Mouse (Mus musculus): ENCODE results near the gene Hspbp1. TPM values are rescaled to one million over a fixed set of nuclear protein-coding genes. Genes with fewer than 3 reads are reported as not detected.
A peak's percentile ranks its signal among the peaks of the same experiment; 100 is the strongest.

The Hspbp1 gene
- polyA plus RNA-seq (2014; fragmentation: Nextera tagmentation; extraction: Ambion mirVana): 112 and 114 TPM in 2 replicates

GRCm38 (mm10) chr7:4684632-4685417 lies at the start of gene Hspbp1:
Gene Hspbp1 (minus strand): TSS chr7:4685068.
- Histone ChIP-seq H3K27me3 (ENCODE audit: control insufficient read depth, insufficient read depth, low read length) (no peaks in the 10 kb centered on the region), H3K4me2 (replicated peaks; ENCODE audit: low read depth, low read length) (peak within 1 kb of the TSS; percentile 64), H3K27ac (ENCODE audit: low read depth, low read length) (0 out of 2 replicates have a peak within 1 kb of the TSS, but pooled peaks have one; percentile 25), H3K4me3 (ENCODE audit: low read depth, low read length) (peak within 1 kb of the TSS; percentile 50), H3K9ac (ENCODE audit: low read depth, low read length) (peak within 1 kb of the TSS; percentile 49), H3K4me1 (replicated peaks; ENCODE audit: control insufficient read depth, insufficient read depth, low read length) (no peaks in the 10 kb centered on the region), H3K9me3 (ENCODE audit: control insufficient read depth, low read length) (no peaks in the 10 kb centered on the region), H3K36me3 (ENCODE audit: control insufficient read depth, insufficient read depth, low read length) (0 out of 2 replicates have a peak, but pooled peaks cover 3% of the 10 kb centered on the region)
- WGBS: under 1% methylated on average over 32 of the region's 32 CpGs
- ATAC-seq (ENCODE audit: low FRiP score) (peak; percentile 99), DNase-seq (ENCODE audit: low spot score) (peak; percentile 95)

GRCm38 (mm10) chr7:4732968-4733392 lies 48.1 kb upstream of the Hspbp1 start:
- Histone ChIP-seq H3K27ac (ENCODE audit: low read depth, low read length) (no peak overlapping the region), H3K4me2 (replicated peaks; ENCODE audit: low read depth, low read length) (no peak overlapping the region), H3K4me3 (ENCODE audit: low read depth, low read length) (no peak overlapping the region), H3K9me3 (ENCODE audit: control insufficient read depth, low read length) (no peaks in the 10 kb centered on the region), H3K36me3 (ENCODE audit: control insufficient read depth, insufficient read depth, low read length) (no peaks in the 10 kb centered on the region), H3K9ac (ENCODE audit: low read depth, low read length) (no peak overlapping the region), H3K4me1 (replicated peaks; ENCODE audit: control insufficient read depth, insufficient read depth, low read length) (no peaks in the 10 kb centered on the region), H3K27me3 (ENCODE audit: control insufficient read depth, insufficient read depth, low read length) (no peaks in the 10 kb centered on the region)
- no peak for ATAC-seq (ENCODE audit: low FRiP score)
- no peak for DNase-seq (ENCODE audit: low spot score)
- WGBS: 77% methylated on average over 6 of the region's 6 CpGs

GRCm38 (mm10) chr7:4731090-4731489 lies 46.2 kb upstream of the Hspbp1 start:
- ATAC-seq (ENCODE audit: low FRiP score): no peak
- no peaks in the 10 kb centered on the region for H3K27me3 ChIP-seq (ENCODE audit: control insufficient read depth, insufficient read depth, low read length)
- no peak overlapping the region for H3K9ac ChIP-seq (ENCODE audit: low read depth, low read length)
- no peaks in the 10 kb centered on the region for H3K36me3 ChIP-seq (ENCODE audit: control insufficient read depth, insufficient read depth, low read length)
- H3K4me1 ChIP-seq (replicated peaks; ENCODE audit: control insufficient read depth, insufficient read depth, low read length): no peaks in the 10 kb centered on the region
- DNase-seq (ENCODE audit: low spot score): no peak
- no peak overlapping the region for H3K27ac ChIP-seq (ENCODE audit: low read depth, low read length)
- H3K9me3 ChIP-seq (ENCODE audit: control insufficient read depth, low read length): no peaks in the 10 kb centered on the region
- H3K4me3 ChIP-seq (ENCODE audit: low read depth, low read length): no peak overlapping the region
- 81% methylated on average over 5 of the region's 5 CpGs for WGBS
- H3K4me2 ChIP-seq (replicated peaks; ENCODE audit: low read depth, low read length): no peak overlapping the region

- no peak within 1 kb of the TSS for H3K9ac ChIP-seq (ENCODE audit: low read depth, low read length)
- H3K4me2 ChIP-seq (replicated peaks; ENCODE audit: low read depth, low read length): no peak within 1 kb of the TSS
- no peaks in the 10 kb centered on the region for H3K27me3 ChIP-seq (ENCODE audit: control insufficient read depth, insufficient read depth, low read length)
- no peak within 1 kb of the TSS for H3K27ac ChIP-seq (ENCODE audit: low read depth, low read length)
- H3K36me3 ChIP-seq (ENCODE audit: control insufficient read depth, insufficient read depth, low read length): no peaks in the 10 kb centered on the region
- no peak within 1 kb of the TSS for H3K4me3 ChIP-seq (ENCODE audit: low read depth, low read length)
- no peak for DNase-seq (ENCODE audit: low spot score)
- no peak for ATAC-seq (ENCODE audit: low FRiP score)
- 90% methylated on average over 7 of the region's 7 CpGs for WGBS
- no peaks in the 10 kb centered on the region for H3K4me1 ChIP-seq (replicated peaks; ENCODE audit: control insufficient read depth, insufficient read depth, low read length)
- no peaks in the 10 kb centered on the region for H3K9me3 ChIP-seq (ENCODE audit: control insufficient read depth, low read length)
Measured at GRCm38 (mm10) chr7:4725169-4725568, 40.3 kb upstream of the Hspbp1 start, which contains the start of gene Tmem150b. Gene Tmem150b (minus strand): TSS chr7:4725249.

- Histone ChIP-seq H3K9me3 (ENCODE audit: control insufficient read depth, low read length) (no peaks in the 10 kb centered on the region), H3K27ac (ENCODE audit: low read depth, low read length) (no peak overlapping the region), H3K9ac (ENCODE audit: low read depth, low read length) (no peak overlapping the region), H3K36me3 (ENCODE audit: control insufficient read depth, insufficient read depth, low read length) (no peaks in the 10 kb centered on the region), H3K4me3 (ENCODE audit: low read depth, low read length) (no peak overlapping the region), H3K4me2 (replicated peaks; ENCODE audit: low read depth, low read length) (no peak overlapping the region), H3K27me3 (ENCODE audit: control insufficient read depth, insufficient read depth, low read length) (no peaks in the 10 kb centered on the region), H3K4me1 (replicated peaks; ENCODE audit: control insufficient read depth, insufficient read depth, low read length) (no peaks in the 10 kb centered on the region)
- DNase-seq (ENCODE audit: low spot score) (no peak), ATAC-seq (ENCODE audit: low FRiP score) (no peak)
- WGBS: 83% methylated on average over 3 of the region's 3 CpGs
Measured at GRCm38 (mm10) chr7:4724359-4724758, 39.5 kb upstream of the Hspbp1 start.

GRCm38 (mm10) chr7:4723508-4723907 lies 38.6 kb upstream of the Hspbp1 start:
- DNase-seq (ENCODE audit: low spot score): peak; percentile 21
- no peaks in the 10 kb centered on the region for H3K4me1 ChIP-seq (replicated peaks; ENCODE audit: control insufficient read depth, insufficient read depth, low read length)
- peak overlapping the region; percentile 32 for H3K4me2 ChIP-seq (replicated peaks; ENCODE audit: low read depth, low read length)
- H3K36me3 ChIP-seq (ENCODE audit: control insufficient read depth, insufficient read depth, low read length): no peaks in the 10 kb centered on the region
- ATAC-seq (ENCODE audit: low FRiP score): no peak
- H3K9ac ChIP-seq (ENCODE audit: low read depth, low read length): no peak overlapping the region
- 38% methylated on average over 12 of the region's 12 CpGs for WGBS
- no peaks in the 10 kb centered on the region for H3K9me3 ChIP-seq (ENCODE audit: control insufficient read depth, low read length)
- no peaks in the 10 kb centered on the region for H3K27me3 ChIP-seq (ENCODE audit: control insufficient read depth, insufficient read depth, low read length)
- H3K4me3 ChIP-seq (ENCODE audit: low read depth, low read length): no peak overlapping the region; the same call in 1 of the 2 replicates
- H3K27ac ChIP-seq (ENCODE audit: low read depth, low read length): no peak overlapping the region

- Histone ChIP-seq H3K9me3 (ENCODE audit: control insufficient read depth, low read length) (no peaks in the 10 kb centered on the region), H3K9ac (ENCODE audit: low read depth, low read length) (no peak overlapping the region), H3K4me3 (ENCODE audit: low read depth, low read length) (no peak overlapping the region), H3K27me3 (ENCODE audit: control insufficient read depth, insufficient read depth, low read length) (no peaks in the 10 kb centered on the region), H3K4me2 (replicated peaks; ENCODE audit: low read depth, low read length) (no peak overlapping the region), H3K36me3 (ENCODE audit: control insufficient read depth, insufficient read depth, low read length) (peaks cover 3% of the 10 kb centered on the region; the same call in 1 of the 2 replicates), H3K27ac (ENCODE audit: low read depth, low read length) (no peak overlapping the region), H3K4me1 (replicated peaks; ENCODE audit: control insufficient read depth, insufficient read depth, low read length) (no peaks in the 10 kb centered on the region)
- no peak for ATAC-seq (ENCODE audit: low FRiP score)
- DNase-seq (ENCODE audit: low spot score): no peak
- 94% methylated on average over 3 of the region's 3 CpGs for WGBS
Measured at GRCm38 (mm10) chr7:4719276-4719675, 34.4 kb upstream of the Hspbp1 start.

- Histone ChIP-seq H3K4me1 (replicated peaks; ENCODE audit: control insufficient read depth, insufficient read depth, low read length) (no peaks in the 10 kb centered on the region), H3K9me3 (ENCODE audit: control insufficient read depth, low read length) (no peaks in the 10 kb centered on the region), H3K4me2 (replicated peaks; ENCODE audit: low read depth, low read length) (no peak overlapping the region), H3K27ac (ENCODE audit: low read depth, low read length) (no peak overlapping the region), H3K27me3 (ENCODE audit: control insufficient read depth, insufficient read depth, low read length) (no peaks in the 10 kb centered on the region), H3K9ac (ENCODE audit: low read depth, low read length) (no peak overlapping the region), H3K36me3 (ENCODE audit: control insufficient read depth, insufficient read depth, low read length) (peaks cover 9% of the 10 kb centered on the region; the same call in 1 of the 2 replicates), H3K4me3 (ENCODE audit: low read depth, low read length) (no peak overlapping the region)
- ATAC-seq (ENCODE audit: low FRiP score) (no peak), DNase-seq (ENCODE audit: low spot score) (no peak)
- WGBS: 73% methylated on average over 6 of the region's 6 CpGs
Measured at GRCm38 (mm10) chr7:4716955-4717354, 32.1 kb upstream of the Hspbp1 start.

- DNase-seq (ENCODE audit: low spot score) (no peak), ATAC-seq (ENCODE audit: low FRiP score) (no peak)
- Histone ChIP-seq H3K4me3 (ENCODE audit: low read depth, low read length) (no peak overlapping the region), H3K27me3 (ENCODE audit: control insufficient read depth, insufficient read depth, low read length) (no peaks in the 10 kb centered on the region), H3K9ac (ENCODE audit: low read depth, low read length) (no peak overlapping the region), H3K27ac (ENCODE audit: low read depth, low read length) (no peak overlapping the region), H3K4me2 (replicated peaks; ENCODE audit: low read depth, low read length) (no peak overlapping the region), H3K36me3 (ENCODE audit: control insufficient read depth, insufficient read depth, low read length) (peaks cover 14% of the 10 kb centered on the region), H3K9me3 (ENCODE audit: control insufficient read depth, low read length) (no peaks in the 10 kb centered on the region), H3K4me1 (replicated peaks; ENCODE audit: control insufficient read depth, insufficient read depth, low read length) (no peaks in the 10 kb centered on the region)
- WGBS: 87% methylated on average over 3 of the region's 3 CpGs
Measured at GRCm38 (mm10) chr7:4712594-4712993, 27.7 kb upstream of the Hspbp1 start.
